ENCODE assay signal across 10 mouse cellular contexts in genomic region chr4:145254418-145254817, GRCm38 (mm10). TPM values are rescaled to one million over a fixed set of nuclear protein-coding genes. Genes with fewer than 3 reads are reported as not detected.
A peak's percentile ranks its signal among the peaks of the same experiment; 100 is the strongest.
DNase-seq lines count a peak whose midpoint lies in the region; ATAC-seq and TF ChIP-seq lines count a peak whose summit lies in the region.
"Had no signal": no experiment of that assay in that cellular context is flagged by ENCODE, and none has a peak within 500 bp of the region (broad histone marks: within the 10 kb centered on the region; RNA-seq: fewer than 3 reads in every experiment).

No protein-coding gene starts in this region.

- peak; percentile 28 for DNase-seq in layer of hippocampus, adult 11-12 months (ENCODE audit: low spot score)
- DNase-seq in layer of hippocampus, adult 9-10 months (ENCODE audit: low spot score), result no peak
- DNase-seq in MEL (ENCODE audit: low read depth, low spot score), result peak; percentile 65
- DNase-seq in liver, embryonic 13.5 days, result no peak
- peak; percentile 55 for DNase-seq in spleen, adult 12 weeks (ENCODE audit: low spot score)
- no peak for DNase-seq in embryo, embryonic 10.5 days (ENCODE audit: low spot score)
- DNase-seq in right cerebral cortex, postnatal 25 days, result no peak
- DNase-seq: adrenal gland, postnatal 10 days; kidney, postnatal 14 days had no signal

- no peaks in the 10 kb centered on the region for H3K9me3 ChIP-seq in MEL (replicated peaks; ENCODE audit: insufficient read depth, low read length)
- no peaks in the 10 kb centered on the region for H3K9me3 ChIP-seq in liver, embryonic 13.5 days (replicated peaks)
- H3K9me3 ChIP-seq in intestine, embryonic 15.5 days, result no peaks in the 10 kb centered on the region

- H3K9ac ChIP-seq in MEL (ENCODE audit: control insufficient read depth, low read depth, low read length, poor library complexity, severe bottlenecking), result 0 out of 2 replicates have a peak overlapping the region, but pooled peaks have one; percentile 15
- no peak overlapping the region for H3K9ac ChIP-seq in liver, embryonic 13.5 days
- no peak overlapping the region for H3K9ac ChIP-seq in intestine, embryonic 15.5 days

- H3K79me2 ChIP-seq in MEL (ENCODE audit: control insufficient read depth, insufficient read depth, low read length, poor library complexity), result no peaks in the 10 kb centered on the region

- no peaks in the 10 kb centered on the region for H3K27me3 ChIP-seq in MEL (ENCODE audit: control insufficient read depth in 1 of 2, insufficient read depth in 2 of 2, low read length in 2 of 2)
- H3K27me3 ChIP-seq in liver, embryonic 13.5 days, result no peaks in the 10 kb centered on the region
- H3K27me3 ChIP-seq in intestine, embryonic 15.5 days (replicated peaks), result no peaks in the 10 kb centered on the region

- TF ChIP-seq POLR2A in MEL (IDR thresholded peaks at IDR 0.05; ENCODE audit: control insufficient read depth in 1 of 2, insufficient read depth in 1 of 2, low read depth in 1 of 2, low read length in 2 of 2, poor library complexity in 1 of 2), result no peak

- 0 out of 2 replicates have a peak overlapping the region, but pooled peaks have one; percentile 17 for H3K4me2 ChIP-seq in liver, embryonic 13.5 days
- H3K4me2 ChIP-seq in intestine, embryonic 15.5 days (replicated peaks), result no peak overlapping the region

- H3K4me3 ChIP-seq in MEL (ENCODE audit: control insufficient read depth in 1 of 2, insufficient read depth in 1 of 2, low read depth in 2 of 2, low read length in 2 of 2), result peak overlapping the region; percentile 39 to 60
- H3K4me3 ChIP-seq in liver, embryonic 13.5 days (replicated peaks), result no peak overlapping the region
- H3K4me3 ChIP-seq in intestine, embryonic 15.5 days (replicated peaks), result no peak overlapping the region

- H3K27ac ChIP-seq in MEL (ENCODE audit: control insufficient read depth, low read depth, low read length), result no peak overlapping the region
- no peak overlapping the region for H3K27ac ChIP-seq in liver, embryonic 13.5 days
- H3K27ac ChIP-seq in intestine, embryonic 15.5 days, result no peak overlapping the region

- WGBS in liver, embryonic 13.5 days (ENCODE audit: insufficient replicate concordance), result 22% methylated on average over 13 of the region's 13 CpGs
- WGBS in intestine, embryonic 15.5 days, result 46% methylated on average over 13 of the region's 13 CpGs

- H3K4me1 ChIP-seq in MEL (ENCODE audit: control insufficient read depth in 1 of 2, insufficient read depth in 2 of 2, low read length in 2 of 2), result peaks cover 2 to 15% of the 10 kb centered on the region in 2 experiments; a peak in 3 of 4 replicates
- peaks cover 3% of the 10 kb centered on the region; the same call in 1 of the 2 replicates for H3K4me1 ChIP-seq in liver, embryonic 13.5 days (replicated peaks)
- no peaks in the 10 kb centered on the region for H3K4me1 ChIP-seq in intestine, embryonic 15.5 days (replicated peaks)

- no peak for ATAC-seq in liver, embryonic 13.5 days (ENCODE audit: low read depth)
- no peak for ATAC-seq in intestine, embryonic 15.5 days

- H3K36me3 ChIP-seq in MEL (ENCODE audit: control insufficient read depth in 1 of 2, insufficient read depth in 2 of 2, low read length in 2 of 2), result peaks cover 0 to 5% of the 10 kb centered on the region in 2 experiments; a peak in 2 of 4 replicates
- no peaks in the 10 kb centered on the region for H3K36me3 ChIP-seq in liver, embryonic 13.5 days
- no peaks in the 10 kb centered on the region for H3K36me3 ChIP-seq in intestine, embryonic 15.5 days

- no peak for TF ChIP-seq CTCF in MEL (IDR thresholded peaks at IDR 0.05 in 2 of 3, conservative IDR thresholded peaks at IDR 0.05 in 1 of 3; ENCODE audit: control insufficient read depth in 1 of 3, insufficient read depth in 1 of 3, low read depth in 2 of 3, low read length in 3 of 3, poor library complexity in 1 of 3, severe bottlenecking in 1 of 3)

- no peak for TF ChIP-seq EP300 in MEL (IDR thresholded peaks at IDR 0.05; ENCODE audit: low read depth in 1 of 2, low read length in 2 of 2)

- no peak for TF ChIP-seq RAD21 in MEL (IDR thresholded peaks at IDR 0.05; ENCODE audit: low read depth, low read length)

TF ChIP-seq in MEL, 35 proteins besides CTCF, POLR2A, EP300 and RAD21:
- TF ChIP-seq TCF12 (IDR thresholded peaks at IDR 0.05; ENCODE audit: low read depth, low read length), result no peak
- no peak for TF ChIP-seq MAFK (IDR thresholded peaks at IDR 0.05; ENCODE audit: borderline replicate concordance, low read depth, low read length)
- 0 out of 2 replicates have a peak, but pooled peaks have one; percentile 4 for TF ChIP-seq GATA1 (IDR thresholded peaks at IDR 0.05; ENCODE audit: low read depth, low read length)
- TF ChIP-seq JUND (IDR thresholded peaks at IDR 0.05; ENCODE audit: low read depth, low read length), result no peak
- no peak for TF ChIP-seq MYC (IDR thresholded peaks at IDR 0.05; ENCODE audit: low read depth, low read length)
- no peak for TF ChIP-seq POLR2AphosphoS2 (IDR thresholded peaks at IDR 0.05; ENCODE audit: low read length)
- no peak for TF ChIP-seq TBP (IDR thresholded peaks at IDR 0.05; ENCODE audit: low read depth, low read length)
- TF ChIP-seq MXI1 (IDR thresholded peaks at IDR 0.05; ENCODE audit: low read depth, low read length), result no peak; the same call in 1 of the 2 replicates
- TF ChIP-seq GABPA (IDR thresholded peaks at IDR 0.05; ENCODE audit: low read depth, low read length), result no peak
- TF ChIP-seq ELF1 (IDR thresholded peaks at IDR 0.05; ENCODE audit: low read depth, low read length), result no peak
- TF ChIP-seq ETS1 (IDR thresholded peaks at IDR 0.05; ENCODE audit: low read depth, low read length), result no peak
- no peak for TF ChIP-seq USF1 (IDR thresholded peaks at IDR 0.05; ENCODE audit: low read depth, low read length)
- TF ChIP-seq HCFC1 (IDR thresholded peaks at IDR 0.05; ENCODE audit: low read depth, low read length), result no peak
- no peak for TF ChIP-seq TAL1 (IDR thresholded peaks at IDR 0.05; ENCODE audit: low read length)
- TF ChIP-seq ZC3H11A (IDR thresholded peaks at IDR 0.05; ENCODE audit: low read depth, low read length), result no peak
- peak; percentile 31; the same call in 1 of the 2 replicates for TF ChIP-seq BHLHE40 (IDR thresholded peaks at IDR 0.05; ENCODE audit: borderline replicate concordance, low read depth, low read length)
- no peak for TF ChIP-seq KAT2A (conservative IDR thresholded peaks at IDR 0.05; ENCODE audit: low read depth, low read length)
- TF ChIP-seq RCOR1 (IDR thresholded peaks at IDR 0.05; ENCODE audit: low read depth, low read length), result no peak
- TF ChIP-seq MYB (IDR thresholded peaks at IDR 0.05; ENCODE audit: low read depth, low read length), result no peak
- TF ChIP-seq MAX (IDR thresholded peaks at IDR 0.05; ENCODE audit: low read length), result 0 out of 2 replicates have a peak, but pooled peaks have one; percentile 8

RNA-seq across cellular contexts. Expression of gene Tnfrsf1b, which starts 7.7 kb away (rescaled TPM):
- 0.33 and 0.58 TPM in 2 replicates for total RNA-seq in MEL (2012; rRNA removed)
- 1 to 10 TPM in 1 of 2 experiments, not detected in 1; 1.2 TPM for polyA plus RNA-seq in MEL (2012; ENCODE audit: insufficient read depth in 1 of 2, insufficient read length in 2 of 2, low read depth in 1 of 2, low replicate concordance in 2 of 2, missing spikeins in 1 of 2)
- 4.1 and 4.8 TPM in 2 replicates for polyA plus RNA-seq in liver, embryonic 13.5 days (2015; fragmentation: Nextera tagmentation; extraction: Ambion mirVana)
- polyA plus RNA-seq in intestine, embryonic 15.5 days (2015; fragmentation: Nextera tagmentation; extraction: Ambion mirVana), result 5.3 and 5.9 TPM in 2 replicates

RNA-seq across cellular contexts. Expression of gene Vps13d, which starts 59.6 kb away (rescaled TPM):
- total RNA-seq in MEL (2012; rRNA removed), result 8.9 and 10.0 TPM in 2 replicates
- 10 to 100 TPM; 13.2 to 14.5 TPM for polyA plus RNA-seq in MEL (2012; ENCODE audit: insufficient read depth in 1 of 2, insufficient read length in 2 of 2, low read depth in 1 of 2, low replicate concordance in 2 of 2, missing spikeins in 1 of 2)
- polyA plus RNA-seq in liver, embryonic 13.5 days (2015; fragmentation: Nextera tagmentation; extraction: Ambion mirVana), result 3.1 and 3.5 TPM in 2 replicates
- 10.1 and 10.2 TPM in 2 replicates for polyA plus RNA-seq in intestine, embryonic 15.5 days (2015; fragmentation: Nextera tagmentation; extraction: Ambion mirVana)

Comparison
In these comparisons a context has a peak if more than half of its experiments do, and no peak if none do; other contexts are left out.
1. DNase-seq: peak in layer of hippocampus, adult 11-12 months (single experiment), MEL (single experiment) and spleen, adult 12 weeks (single experiment); none in layer of hippocampus, adult 9-10 months (single experiment), liver, embryonic 13.5 days (single experiment), embryo, embryonic 10.5 days (single experiment) and right cerebral cortex, postnatal 25 days (single experiment).
2. H3K4me3 ChIP-seq: peak in MEL (2 of 2); none in liver, embryonic 13.5 days (single experiment) and intestine, embryonic 15.5 days (single experiment).